Mouse (Mus musculus): Measurements from ENCODE around the gene Suco.

GRCm38 (mm10) chr1:161894553-161894952, 18.1 kb upstream of the Suco start:
- TF ChIP-seq CTCF (IDR thresholded peaks at IDR 0.05; ENCODE audit: borderline replicate concordance, extremely low read depth, insufficient read depth, insufficient read length) (no peak), POLR2A (IDR thresholded peaks at IDR 0.05; ENCODE audit: borderline replicate concordance, extremely low read depth, insufficient read depth, insufficient read length, poor library complexity, severe bottlenecking) (no peak)
